Mouse (Mus musculus): ENCODE measurements around the gene Pgp.
A peak's percentile ranks its signal among the peaks of the same experiment; 100 is the strongest.

The Pgp gene

DNA sequence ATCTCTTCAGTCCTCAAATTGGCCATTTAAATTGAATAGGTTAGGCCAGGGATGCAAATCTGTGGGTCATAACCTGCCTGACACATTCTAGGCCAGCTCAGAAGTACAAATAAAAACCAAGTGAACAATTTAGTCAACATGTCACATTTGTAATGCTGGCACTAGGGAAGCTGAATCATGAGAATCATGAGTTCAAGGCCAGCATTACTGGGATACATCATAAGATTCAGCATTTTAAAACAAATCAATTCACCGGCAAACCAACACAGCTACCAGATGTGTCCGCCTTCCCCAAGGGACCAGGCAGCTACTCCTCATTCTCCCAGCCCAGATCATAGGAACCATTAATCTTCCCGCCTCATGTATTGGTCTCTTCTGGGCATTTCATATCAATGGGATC lies 13.3 kb downstream of the Pgp start:
- no peak for ATAC-seq (ENCODE audit: low TSS enrichment)

DNA sequence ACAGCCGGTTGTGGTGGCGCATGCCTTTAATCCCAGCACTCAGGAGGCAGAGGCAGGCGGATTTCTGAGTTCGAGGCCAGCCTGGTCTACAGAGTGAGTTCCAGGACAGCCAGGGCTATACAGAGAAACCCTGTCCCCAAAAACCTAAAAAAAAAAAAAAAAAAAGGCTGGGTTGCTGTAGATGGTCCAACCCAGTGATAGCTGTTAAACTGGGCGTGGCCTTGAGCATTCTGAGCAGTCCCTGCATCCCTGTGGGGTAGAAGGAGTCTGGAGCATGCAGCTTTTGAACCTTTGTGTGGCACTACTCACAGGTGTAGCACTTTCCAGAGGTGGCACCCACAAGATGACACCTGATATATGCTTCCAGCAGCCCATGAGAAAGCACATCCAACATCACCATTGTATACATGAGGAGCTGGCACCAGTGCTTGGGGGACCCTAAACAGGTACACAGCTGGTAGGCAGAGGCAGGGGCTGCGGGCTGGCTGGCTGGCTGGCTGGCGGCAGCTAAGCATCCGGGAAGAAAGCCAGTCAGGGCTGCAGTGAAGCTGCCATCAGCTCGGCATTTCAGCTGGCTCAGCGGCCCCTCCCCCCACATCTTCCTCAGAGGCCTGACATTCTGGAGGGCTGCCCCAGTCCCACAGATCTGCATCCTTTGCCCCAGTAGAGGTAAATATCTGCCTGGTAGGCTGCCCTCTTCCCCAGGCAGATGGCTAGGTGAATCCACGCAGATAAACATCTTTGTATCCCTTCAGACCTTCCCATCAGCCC lies 15.1 kb downstream of the Pgp start:
- no peak for ATAC-seq (ENCODE audit: low TSS enrichment)

DNA sequence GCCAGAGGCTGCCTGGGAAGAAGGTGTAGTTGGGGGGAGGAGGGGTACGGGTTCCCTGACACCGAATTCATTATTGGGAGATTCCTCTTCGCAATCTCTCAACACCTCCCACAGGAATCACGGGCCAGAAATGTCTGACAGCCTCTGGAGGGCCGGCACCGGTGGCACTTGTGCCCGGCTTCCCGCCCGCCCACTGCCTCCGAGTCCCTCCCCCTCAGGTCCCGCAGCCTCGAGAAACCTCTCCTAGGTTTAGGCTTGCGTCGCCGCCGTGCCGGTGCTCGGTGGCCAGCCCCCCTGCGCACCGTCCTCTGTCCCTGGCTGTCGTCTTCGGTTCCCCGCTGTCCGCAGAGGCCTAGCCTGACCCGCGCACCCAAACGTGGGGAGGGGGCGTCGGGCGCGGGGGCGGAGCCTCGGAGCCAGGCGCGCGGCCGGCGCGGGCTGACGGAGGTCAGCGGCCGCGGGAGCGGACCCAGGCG lies 18.0 kb downstream of the Pgp start, which contains the start of gene Caskin1:
Gene Caskin1, plus strand, starts transcription at position 416 of the 476 bp plus-strand sequence.
- peak; percentile 45; the same call in 1 of the 2 replicates for ATAC-seq (ENCODE audit: low TSS enrichment)

DNA sequence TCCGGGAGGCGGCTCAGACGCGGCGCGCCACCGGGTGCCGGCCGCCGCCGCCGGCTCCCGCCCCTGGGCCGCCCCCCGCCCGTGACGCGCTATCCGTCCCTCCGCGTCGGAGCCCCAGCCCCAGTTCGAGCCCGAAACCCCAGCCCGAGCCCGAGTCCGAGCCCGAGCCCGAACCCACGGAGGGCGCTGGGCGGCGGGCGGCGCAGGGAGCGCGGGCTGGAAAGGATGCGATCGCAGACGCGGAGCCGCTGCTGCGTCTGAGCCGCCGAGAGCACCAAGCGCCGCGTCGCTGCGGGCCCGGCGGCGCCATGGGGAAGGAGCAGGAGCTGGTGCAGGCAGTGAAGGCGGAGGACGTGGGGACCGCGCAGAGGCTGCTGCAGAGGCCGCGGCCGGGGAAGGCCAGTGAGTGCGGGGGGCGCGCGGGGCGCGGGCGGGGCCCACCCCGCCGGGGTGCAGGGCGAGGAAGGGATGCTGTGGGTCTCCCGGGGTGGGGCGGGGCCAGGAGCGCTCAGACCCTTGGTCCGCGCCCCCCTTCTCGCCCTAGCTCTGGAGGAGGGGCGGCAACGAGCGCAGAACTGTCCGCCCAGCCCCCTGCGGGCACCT lies 18.6 kb downstream of the Pgp start:
- peak; percentile 45; the same call in 1 of the 2 replicates for ATAC-seq (ENCODE audit: low TSS enrichment)

DNA sequence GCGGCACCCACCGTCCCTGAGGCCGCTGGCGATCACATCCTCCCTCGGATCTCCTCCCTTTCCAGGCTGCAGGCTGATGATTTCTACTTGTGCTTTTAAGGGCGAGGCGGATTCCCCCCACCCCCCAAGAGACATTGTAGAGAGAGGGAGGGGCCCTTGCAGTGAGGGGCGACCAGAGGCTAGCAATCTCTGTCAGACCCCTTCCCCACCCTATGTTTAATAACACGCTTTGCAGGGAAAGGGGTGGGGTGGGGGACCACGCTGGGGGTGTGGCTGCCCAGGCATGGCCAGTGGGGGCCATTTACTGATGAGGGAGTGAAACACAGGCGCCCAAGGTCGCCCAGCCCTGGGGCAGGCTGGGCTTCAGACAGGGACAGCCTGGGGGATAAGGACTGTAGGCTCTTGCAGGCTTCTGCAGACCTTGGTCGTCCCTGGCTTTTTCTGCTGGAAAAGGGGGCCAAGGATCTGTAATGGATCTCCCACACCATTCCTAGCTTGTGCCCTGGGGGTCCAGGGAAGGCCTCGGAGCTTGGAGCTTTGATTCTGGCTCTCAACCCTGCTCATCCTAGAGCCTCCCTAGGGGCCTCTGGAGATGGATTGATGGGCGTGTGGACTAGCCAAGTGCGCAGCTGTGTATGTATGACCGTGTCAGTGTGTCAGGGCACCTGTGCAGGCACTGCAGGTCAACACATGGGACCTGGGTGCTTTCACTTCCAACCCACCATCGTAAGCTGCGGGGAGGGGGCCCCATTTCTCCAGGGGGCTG lies 19.3 kb downstream of the Pgp start:
- ATAC-seq (ENCODE audit: low TSS enrichment), result no peak

DNA sequence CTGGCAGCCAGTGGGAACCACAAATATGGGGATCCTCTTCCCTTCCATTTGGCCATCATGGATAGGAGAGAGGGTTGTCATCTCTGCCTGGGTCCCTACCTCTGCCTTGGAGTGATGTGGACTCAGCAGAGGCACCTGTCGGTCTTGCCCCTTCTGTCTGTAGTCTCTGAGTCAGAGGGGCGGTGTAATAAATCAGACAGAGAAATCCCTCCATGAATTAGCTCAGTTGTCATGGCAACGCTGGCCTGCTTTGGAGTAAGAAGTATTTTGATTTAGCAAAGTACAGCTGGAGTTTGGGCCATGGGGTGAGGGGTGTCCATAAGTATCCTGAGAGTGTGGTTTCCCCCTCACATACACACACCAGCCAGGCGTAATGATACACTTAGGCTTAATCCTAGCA lies 20.2 kb downstream of the Pgp start:
- ATAC-seq (ENCODE audit: low TSS enrichment), result no peak

DNA sequence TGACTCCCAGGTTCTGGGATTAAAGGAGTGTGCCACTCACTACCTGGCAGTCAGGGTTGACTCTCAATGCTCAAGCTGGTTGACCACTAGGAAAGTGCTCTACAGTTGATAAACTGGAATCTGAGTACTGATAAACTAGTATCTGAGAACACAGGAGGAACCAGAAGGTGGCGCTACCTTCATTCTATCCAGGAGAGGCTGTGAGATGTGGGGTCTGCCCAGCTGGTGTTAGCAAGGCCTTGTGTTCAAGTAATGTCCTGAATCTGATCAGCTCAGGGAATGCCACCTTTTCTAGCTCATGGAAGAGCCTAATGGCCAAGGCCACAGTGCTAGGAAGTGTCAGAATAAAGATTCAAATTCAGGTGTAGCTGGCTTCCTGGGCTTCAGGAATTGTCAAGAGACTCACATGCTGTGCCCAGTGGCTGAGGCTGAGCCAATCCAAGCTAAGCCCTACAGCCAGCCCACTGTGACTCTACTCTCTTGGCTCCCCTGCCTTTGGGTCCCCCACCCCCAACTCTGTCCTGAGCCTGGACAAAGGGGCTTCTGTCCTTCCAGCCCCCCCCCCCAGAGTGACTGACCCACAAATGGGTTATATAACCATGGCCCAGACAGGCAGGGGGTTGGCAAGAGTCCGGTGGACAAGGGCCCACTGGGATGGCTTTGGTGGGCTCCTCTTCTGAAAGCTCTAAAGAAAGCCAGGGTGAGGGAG lies 24.6 kb downstream of the Pgp start:
- ATAC-seq (ENCODE audit: low TSS enrichment), result peak; percentile 60; the same call in 1 of the 2 replicates

DNA sequence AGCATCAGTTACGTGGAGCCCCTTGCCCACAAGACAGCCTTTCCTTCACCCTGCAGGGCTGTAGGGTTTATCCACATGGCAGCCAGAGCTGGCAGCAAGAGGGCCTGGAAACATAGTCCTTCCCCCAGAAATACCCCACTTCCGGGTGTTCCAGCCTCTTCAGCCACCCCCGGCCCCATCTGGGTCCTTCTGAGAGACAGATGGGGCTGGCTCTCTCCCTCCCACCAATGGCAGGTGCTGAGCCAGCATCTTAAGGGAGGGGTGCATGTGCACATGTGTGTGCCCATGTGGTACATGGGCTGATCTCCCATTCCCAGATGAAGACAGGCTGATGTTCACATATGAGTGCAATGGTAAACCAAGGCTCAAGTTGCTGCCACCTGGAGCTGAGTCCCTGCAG lies 25.3 kb downstream of the Pgp start:
- ATAC-seq (ENCODE audit: low TSS enrichment), result peak; percentile 59; the same call in 1 of the 2 replicates

DNA sequence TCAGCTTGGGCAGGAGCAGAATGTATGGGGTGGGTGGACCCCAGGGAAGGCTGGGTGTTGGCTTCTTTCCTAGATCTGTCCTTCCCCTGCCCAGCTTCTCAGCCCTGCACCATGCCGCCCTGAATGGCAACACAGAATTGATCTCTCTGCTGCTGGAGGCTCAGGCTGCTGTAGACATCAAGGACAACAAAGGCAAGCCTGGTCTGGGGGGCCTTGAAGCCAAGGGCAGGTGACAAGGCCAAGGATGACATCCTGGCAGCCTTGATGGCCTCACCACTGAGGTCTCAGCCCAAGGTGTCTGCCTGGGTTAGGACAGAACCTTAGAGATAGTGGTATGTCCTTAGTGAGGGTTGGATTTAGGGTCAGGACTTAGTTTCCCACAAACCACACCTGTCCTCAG lies 25.8 kb downstream of the Pgp start:
- no peak for ATAC-seq (ENCODE audit: low TSS enrichment)

DNA sequence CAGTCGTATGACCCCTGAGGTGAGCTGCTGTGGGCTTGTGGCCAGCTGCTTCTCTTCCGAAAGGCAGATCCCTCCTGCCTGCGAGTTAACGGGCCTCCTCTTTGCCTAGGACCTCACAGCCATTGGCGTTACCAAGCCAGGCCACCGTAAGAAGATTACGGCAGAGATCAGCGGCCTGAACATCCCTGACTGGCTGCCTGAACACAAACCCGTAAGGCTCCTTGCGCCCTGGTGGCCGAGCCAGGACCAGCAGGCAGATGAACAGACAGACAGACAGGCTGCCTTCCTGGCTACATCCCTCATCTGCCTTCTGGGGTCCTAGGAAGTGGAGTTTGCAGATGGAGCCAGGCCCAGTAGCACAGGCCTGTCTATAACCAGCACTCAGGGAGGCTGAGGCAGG lies 32.0 kb downstream of the Pgp start:
- no peak for ATAC-seq (ENCODE audit: low TSS enrichment)

DNA sequence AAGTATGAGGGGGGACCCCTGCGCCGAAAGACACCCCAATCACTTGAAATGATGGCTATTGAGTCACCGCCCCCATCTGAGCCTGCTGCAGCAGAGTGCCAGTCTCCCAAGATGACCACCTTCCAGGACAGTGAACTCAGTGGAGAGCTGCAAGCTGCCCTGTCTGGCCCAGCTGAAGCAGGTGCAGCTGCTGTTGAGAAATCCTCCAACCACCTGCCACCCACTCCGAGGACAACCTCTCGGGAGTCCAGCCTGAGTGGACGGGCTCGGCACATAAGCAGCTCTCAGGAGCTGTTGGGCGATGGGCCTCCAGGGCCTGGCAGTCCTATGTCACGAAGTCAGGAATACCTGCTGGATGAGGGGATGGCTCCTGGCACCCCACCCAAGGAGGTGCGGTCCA lies 33.9 kb downstream of the Pgp start:
- no peak for ATAC-seq (ENCODE audit: low TSS enrichment)

DNA sequence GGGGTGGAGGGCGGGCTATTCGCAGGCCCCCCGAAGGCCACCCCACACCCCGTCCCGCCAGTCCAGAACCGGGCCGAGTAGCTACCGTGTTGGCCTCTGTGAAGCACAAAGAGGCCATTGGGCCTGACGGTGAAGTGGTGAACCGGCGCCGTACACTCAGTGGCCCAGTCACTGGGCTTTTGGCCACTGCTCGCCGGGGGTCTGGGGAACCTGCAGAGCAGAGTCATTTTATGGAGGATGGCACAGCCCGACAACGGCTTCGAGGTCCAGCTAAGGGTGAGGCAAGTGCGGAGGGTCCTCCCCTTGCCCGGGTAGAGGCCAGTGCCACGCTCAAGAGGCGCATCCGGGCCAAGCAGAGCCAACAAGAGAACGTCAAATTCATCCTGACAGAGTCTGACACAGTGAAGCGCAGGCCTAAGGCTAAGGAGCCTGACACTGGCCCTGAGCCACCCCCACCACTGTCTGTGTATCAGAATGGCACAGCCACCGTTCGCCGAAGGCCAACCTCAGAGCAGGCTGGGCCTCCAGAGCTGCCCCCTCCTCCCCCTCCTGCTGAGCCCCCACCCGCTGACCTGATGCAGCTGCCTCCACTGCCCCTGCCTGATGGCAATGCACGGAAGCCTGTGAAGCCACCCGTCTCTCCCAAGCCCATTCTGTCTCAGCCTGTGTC lies 35.2 kb downstream of the Pgp start:
- ATAC-seq (ENCODE audit: low TSS enrichment), result no peak

DNA sequence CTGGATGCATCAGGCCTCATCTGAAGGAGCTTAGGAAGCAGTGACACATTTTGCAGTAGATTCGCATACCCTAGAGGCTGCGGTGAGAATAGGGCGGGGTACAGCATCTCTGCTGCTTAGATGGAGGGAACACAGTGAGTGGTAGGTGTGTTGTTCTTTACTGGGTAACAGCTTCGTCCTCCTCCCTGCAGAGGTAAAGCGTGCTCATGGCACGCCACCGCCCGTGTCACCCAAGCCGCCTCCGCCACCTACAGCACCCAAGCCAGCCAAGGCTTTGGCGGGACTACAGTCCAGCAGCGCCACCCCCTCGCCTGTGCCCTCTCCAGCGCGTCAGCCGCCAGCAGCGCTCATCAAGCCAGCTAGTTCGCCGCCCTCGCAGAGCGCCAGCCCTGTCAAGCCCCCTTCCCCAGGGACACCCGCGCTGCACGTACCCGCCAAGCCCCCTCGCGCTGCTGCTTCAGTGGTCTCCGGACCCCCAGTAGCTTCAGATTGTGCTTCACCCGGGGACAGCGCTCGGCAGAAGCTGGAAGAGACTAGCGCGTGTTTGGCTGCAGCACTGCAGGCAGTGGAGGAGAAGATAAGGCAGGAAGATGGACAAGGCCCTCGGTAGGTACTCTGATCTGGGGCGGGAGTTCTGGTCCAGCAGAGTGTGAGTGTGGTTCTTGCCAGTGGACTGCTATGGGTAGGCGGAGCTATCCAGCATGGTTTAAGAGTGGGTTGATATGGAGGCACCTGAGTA lies 36.3 kb downstream of the Pgp start:
- ATAC-seq (ENCODE audit: low TSS enrichment), result peak; percentile 73

DNA sequence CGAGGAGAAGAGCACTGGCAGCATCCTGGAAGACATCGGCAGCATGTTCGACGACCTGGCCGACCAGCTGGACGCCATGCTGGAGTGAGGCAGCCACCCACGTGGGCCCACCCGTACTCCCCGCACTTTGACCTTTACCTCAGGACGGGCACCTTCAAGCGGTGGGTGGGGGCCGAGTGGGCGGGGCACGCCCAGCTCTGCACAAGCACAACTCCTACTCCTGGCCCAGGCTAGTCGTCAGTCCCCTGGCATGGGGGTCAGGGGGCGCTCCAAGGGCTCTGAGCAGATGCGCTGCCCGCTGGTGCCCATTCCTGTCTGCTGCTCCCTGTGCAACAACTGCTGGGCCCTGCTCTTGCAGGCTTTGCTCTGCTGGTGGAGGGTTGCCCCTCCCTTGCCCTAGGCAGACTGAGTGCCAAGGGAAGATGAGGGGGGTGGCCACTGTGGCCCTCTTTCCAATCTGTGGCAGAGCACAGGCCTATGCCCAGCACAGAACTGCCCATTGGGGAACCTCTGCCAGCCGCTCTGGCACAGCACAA lies 37.0 kb downstream of the Pgp start:
- no peak for ATAC-seq (ENCODE audit: low TSS enrichment)

DNA sequence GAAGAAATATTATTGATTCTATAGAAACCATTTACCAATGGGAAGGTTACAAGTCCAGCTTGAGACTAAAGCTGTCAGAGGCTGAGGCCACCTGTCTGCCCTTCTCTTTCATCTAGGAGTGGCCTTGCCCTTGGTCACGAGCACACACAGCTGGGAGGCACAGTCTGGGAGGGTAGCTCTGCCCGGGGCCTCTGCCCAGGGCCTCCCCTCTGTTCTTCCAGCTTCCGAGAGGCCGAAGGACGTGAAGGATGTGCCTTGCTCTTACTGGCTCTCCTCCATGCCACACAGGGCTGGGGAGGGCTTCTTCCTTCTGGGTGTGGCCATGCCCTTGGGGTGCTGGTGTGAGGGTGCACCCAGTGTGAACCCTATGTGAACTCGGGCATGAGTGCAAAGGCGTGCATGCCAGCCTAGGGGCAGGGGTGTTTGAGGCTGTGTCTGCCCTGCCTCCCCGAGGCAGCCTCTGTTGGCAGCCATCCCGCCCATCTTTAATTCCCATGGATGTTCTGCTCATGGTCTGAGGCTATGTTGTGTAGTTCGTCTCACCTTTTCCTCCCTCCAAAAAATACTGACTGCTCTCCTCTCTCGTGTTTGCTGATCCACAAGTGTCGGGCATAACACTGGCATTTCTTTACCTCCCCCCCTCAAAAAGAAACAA lies 37.7 kb downstream of the Pgp start:
- no peak for ATAC-seq (ENCODE audit: low TSS enrichment)

DNA sequence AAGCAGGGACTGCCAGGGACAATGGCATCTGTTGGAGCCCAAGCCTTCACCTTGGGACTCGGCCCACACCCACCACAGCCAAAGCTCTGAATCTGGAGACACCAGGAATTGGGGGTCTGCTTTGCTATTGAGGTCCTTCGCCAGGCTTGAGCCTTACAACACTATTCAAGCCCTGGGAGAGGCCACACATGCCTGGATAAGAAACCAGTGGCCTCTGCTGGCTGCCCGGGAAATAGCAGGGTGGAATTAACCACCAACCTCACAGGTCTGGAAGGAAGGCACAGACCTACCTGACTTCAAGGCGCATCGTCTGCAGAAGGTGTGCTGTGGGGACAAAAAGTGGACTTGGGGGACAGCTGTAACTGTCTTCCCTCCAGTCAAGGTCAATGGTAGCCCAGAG lies 43.4 kb downstream of the Pgp start:
- peak; percentile 73 for ATAC-seq (ENCODE audit: low TSS enrichment)

DNA sequence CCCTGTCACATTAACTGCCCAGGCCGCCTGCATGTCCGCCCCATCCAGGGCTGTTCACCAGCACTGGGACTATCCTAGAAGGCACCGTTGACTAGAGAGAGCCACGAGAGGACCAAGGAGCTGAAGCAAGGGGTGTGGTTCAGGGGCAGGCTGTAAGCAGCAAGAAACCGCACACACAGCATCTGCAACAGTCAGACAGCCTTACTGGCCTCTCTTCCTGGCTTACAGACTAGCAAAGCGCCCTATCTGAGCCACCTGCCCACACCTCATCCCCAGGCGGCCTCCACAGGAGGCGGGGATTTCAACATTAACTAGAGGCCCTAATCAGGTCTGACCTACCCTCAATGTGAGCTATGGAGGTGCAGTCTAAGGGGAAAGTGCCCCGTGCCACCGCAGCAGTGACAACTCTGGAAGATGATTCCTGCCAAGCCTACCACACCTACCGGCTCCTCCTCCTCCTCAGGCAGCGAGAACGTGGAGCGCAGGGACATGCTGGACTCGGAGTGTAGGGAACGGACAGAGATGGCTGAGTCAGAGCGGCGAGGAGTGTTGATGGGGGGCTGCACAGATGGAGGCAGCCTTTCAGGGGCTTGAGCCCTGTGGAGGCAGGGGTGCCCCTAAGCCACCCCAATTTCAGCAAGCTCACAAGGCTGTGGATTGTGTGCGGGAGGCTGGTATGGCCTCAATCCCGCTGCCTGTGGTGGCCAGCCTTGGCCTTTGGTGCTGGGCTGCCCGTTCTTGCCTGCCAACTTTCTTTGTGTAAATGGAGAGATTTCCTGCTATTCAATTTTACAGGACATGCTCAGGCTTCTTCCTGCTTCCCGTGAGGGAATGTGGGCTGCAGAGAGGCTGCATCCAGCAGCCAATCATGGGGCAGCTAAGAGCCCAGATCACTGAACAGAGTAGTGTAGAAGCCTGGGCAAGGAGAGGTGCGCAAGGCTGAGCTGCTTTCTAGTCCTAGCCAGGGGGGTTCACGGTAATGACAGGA lies 44.4 kb downstream of the Pgp start:
- peak; percentile 35; the same call in 1 of the 2 replicates for ATAC-seq (ENCODE audit: low TSS enrichment)

DNA sequence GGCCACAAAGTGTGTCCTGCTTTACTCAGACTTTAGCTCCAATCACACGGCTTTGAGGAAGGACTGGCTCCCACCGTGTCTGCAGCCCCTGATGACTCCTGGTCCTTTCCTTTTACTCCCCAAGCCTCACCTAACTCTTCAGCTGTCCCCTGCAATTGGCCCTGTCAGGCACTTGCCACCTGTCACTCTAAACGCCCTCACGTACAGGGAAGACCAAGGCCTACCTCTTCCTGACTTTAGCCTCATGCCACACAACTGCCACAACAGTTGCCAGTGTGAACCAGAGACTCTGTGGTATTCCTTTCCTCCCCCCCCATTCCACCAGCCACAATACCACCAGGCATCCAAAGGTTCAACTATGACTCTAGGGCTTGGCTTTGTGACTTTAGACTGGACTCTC lies 50.3 kb downstream of the Pgp start:
- no peak for ATAC-seq (ENCODE audit: low TSS enrichment)

Data from frontal cortex, adult (tissue).